Mouse (Mus musculus) forebrain, postnatal 0 days (tissue): ENCODE measurements at regions not wholly inside any gene's neighbourhood (a gene's known extent, or its start where the extent isn't known, plus 50 kb on each side); places are given as distances from the start of the nearest gene placed in this dataset.

Experiments used
- ATAC-seq: fragments of 200-750 bp; cut with Nextera tagmentation; 2 replicates; pipeline ENCODE4 v1.8.0; 2017; ENCODE audit warnings: mild to moderate bottlenecking, moderate library complexity
- DNase-seq: peaks from one replicate; pipeline ENCODE4 v3.0.0-alpha.2; 2015
- H3K27ac ChIP-seq: fragments of 300-500 bp; sonication (generic); 2 replicates; pipeline ENCODE4 v1.5.1; 2014; ENCODE audit warnings: low read depth, mild to moderate bottlenecking, antibody characterized with exemption, low read length, moderate library complexity, mixed read lengths
- H3K27me3 ChIP-seq: fragments of 300-500 bp; sonication (generic); 2 replicates; pipeline ENCODE4 v1.6.1; 2014; ENCODE audit warnings: mild to moderate bottlenecking, low read length, mixed read lengths; ENCODE audit not compliant: insufficient read depth
- H3K36me3 ChIP-seq: fragments of 300-500 bp; sonication (generic); 2 replicates; pipeline ENCODE4 v1.6.1; 2014; ENCODE audit warnings: mild to moderate bottlenecking, moderate library complexity; ENCODE audit not compliant: insufficient read depth
- H3K4me1 ChIP-seq: fragments of 300-500 bp; sonication (generic); 2 replicates; pipeline ENCODE4 v1.6.1; 2014; ENCODE audit warnings: antibody characterized with exemption; ENCODE audit not compliant: insufficient read depth
- H3K4me2 ChIP-seq: fragments of 300-500 bp; sonication (generic); 2 replicates; pipeline ENCODE4 v1.6.1; 2014; ENCODE audit warnings: low read depth, mild to moderate bottlenecking, moderate library complexity
- H3K4me3 ChIP-seq: fragments of 300-500 bp; sonication (generic); 2 replicates; pipeline ENCODE4 v1.5.1; 2014; ENCODE audit warnings: low read depth, low read length, mixed read lengths
- H3K9ac ChIP-seq: fragments of 300-500 bp; sonication (generic); 2 replicates; pipeline ENCODE4 v1.6.1; 2014; ENCODE audit warnings: mild to moderate bottlenecking
- H3K9me3 ChIP-seq: fragments of 300-500 bp; sonication (generic); 2 replicates; pipeline ENCODE4 v1.6.1; 2016; ENCODE audit warnings: low read length
- CTCF ChIP-seq: sonication (generic); IDR thresholded peaks from 2 replicates; pipeline ENCODE4 v1.5.1; 2016; ENCODE audit warnings: antibody characterized with exemption, control low read depth, low read depth
- WGBS: fragments of 180-500 bp; shearing (Covaris S2); extraction: QIAGEN DNeasy Blood & Tissue Kit; methylation state at CpG from one replicate; pipeline ENCODE4 v1.1.7; 2014; 5-methylcytosine and 5-hydroxymethylcytosine counted together

- Histone ChIP-seq H3K4me2 (no peak overlapping the region), H3K27ac (no peak overlapping the region), H3K4me3 (no peak overlapping the region), H3K9ac (no peak overlapping the region), H3K4me1 (no peaks in the 10 kb centered on the region), H3K36me3 (no peaks in the 10 kb centered on the region), H3K9me3 (no peaks in the 10 kb centered on the region), H3K27me3 (no peaks in the 10 kb centered on the region)
- ATAC-seq (no peak), DNase-seq (no peak)
- TF ChIP-seq CTCF = no peak
- WGBS = 79% methylated on average over 3 of the region's 3 CpGs
Observed at GRCm38 (mm10) chr3:60218938-60219337, 137.3 kb downstream of the Sucnr1 start.

GRCm38 (mm10) chr3:60240664-60241063 lies 159.0 kb downstream of the Sucnr1 start:
- H3K4me1 ChIP-seq = no peaks in the 10 kb centered on the region
- no peak overlapping the region for H3K9ac ChIP-seq
- H3K9me3 ChIP-seq = no peaks in the 10 kb centered on the region
- no peaks in the 10 kb centered on the region for H3K36me3 ChIP-seq
- TF ChIP-seq CTCF = no peak
- H3K27ac ChIP-seq = no peak overlapping the region
- ATAC-seq = no peak
- no peak overlapping the region for H3K4me3 ChIP-seq
- no peak overlapping the region for H3K4me2 ChIP-seq
- DNase-seq = no peak
- no peaks in the 10 kb centered on the region for H3K27me3 ChIP-seq

- TF ChIP-seq CTCF = no peak
- WGBS = 87% methylated on average over 3 of the region's 3 CpGs
- no peak for DNase-seq
Observed at GRCm38 (mm10) chr3:60266666-60267415, 185.2 kb downstream of the Sucnr1 start.

GRCm38 (mm10) chr3:60267416-60268174 lies 185.9 kb downstream of the Sucnr1 start:
- Histone ChIP-seq H3K27ac (no peak overlapping the region), H3K4me2 (no peak overlapping the region), H3K36me3 (no peaks in the 10 kb centered on the region), H3K4me3 (no peak overlapping the region), H3K9ac (no peak overlapping the region), H3K27me3 (no peaks in the 10 kb centered on the region), H3K9me3 (no peaks in the 10 kb centered on the region), H3K4me1 (no peaks in the 10 kb centered on the region)
- TF ChIP-seq CTCF = no peak
- no peak for DNase-seq
- ATAC-seq = no peak

More at GRCm38 (mm10) chr3:60266666-60267415, 185.2 kb downstream of the Sucnr1 start:
- Histone ChIP-seq H3K27me3 (no peaks in the 10 kb centered on the region), H3K4me2 (no peak overlapping the region), H3K9ac (no peak overlapping the region), H3K4me1 (no peaks in the 10 kb centered on the region), H3K27ac (no peak overlapping the region), H3K4me3 (no peak overlapping the region), H3K36me3 (no peaks in the 10 kb centered on the region), H3K9me3 (no peaks in the 10 kb centered on the region)
- ATAC-seq = no peak

- no peak for ATAC-seq
- H3K9ac ChIP-seq = no peak overlapping the region
- WGBS = 87% methylated on average over 1 of the region's 1 CpGs
- no peaks in the 10 kb centered on the region for H3K9me3 ChIP-seq
- H3K27me3 ChIP-seq = no peaks in the 10 kb centered on the region
- no peak for TF ChIP-seq CTCF
- H3K27ac ChIP-seq = no peak overlapping the region
- no peaks in the 10 kb centered on the region for H3K4me1 ChIP-seq
- no peaks in the 10 kb centered on the region for H3K36me3 ChIP-seq
- no peak overlapping the region for H3K4me3 ChIP-seq
- H3K4me2 ChIP-seq = no peak overlapping the region
- no peak for DNase-seq
Observed at GRCm38 (mm10) chr3:60270463-60270862, 188.8 kb downstream of the Sucnr1 start.

- H3K36me3 ChIP-seq = no peaks in the 10 kb centered on the region
- WGBS = 32% methylated on average over 1 of the region's 1 CpGs
- H3K27ac ChIP-seq = no peak overlapping the region
- TF ChIP-seq CTCF = no peak
- no peaks in the 10 kb centered on the region for H3K27me3 ChIP-seq
- H3K4me3 ChIP-seq = no peak overlapping the region
- ATAC-seq = peak; percentile 12; the same call in 1 of the 2 replicates
- no peaks in the 10 kb centered on the region for H3K4me1 ChIP-seq
- H3K4me2 ChIP-seq = no peak overlapping the region
- no peaks in the 10 kb centered on the region for H3K9me3 ChIP-seq
- no peak for DNase-seq
- no peak overlapping the region for H3K9ac ChIP-seq
Observed at GRCm38 (mm10) chr3:60273744-60274143, 192.1 kb downstream of the Sucnr1 start.

GRCm38 (mm10) chr3:60275249-60275838 lies 193.7 kb downstream of the Sucnr1 start:
- H3K27me3 ChIP-seq = no peaks in the 10 kb centered on the region
- no peaks in the 10 kb centered on the region for H3K36me3 ChIP-seq
- no peak overlapping the region for H3K9ac ChIP-seq
- DNase-seq (no peak), ATAC-seq (no peak)
- H3K4me2 ChIP-seq = no peak overlapping the region
- 89% methylated on average over 6 of the region's 6 CpGs for WGBS
- no peak overlapping the region for H3K4me3 ChIP-seq
- no peaks in the 10 kb centered on the region for H3K9me3 ChIP-seq
- H3K27ac ChIP-seq = no peak overlapping the region
- H3K4me1 ChIP-seq = no peaks in the 10 kb centered on the region
- TF ChIP-seq CTCF = no peak
